Mouse (Mus musculus): ENCODE measurements around the gene Six5.

- TF ChIP-seq CTCF (IDR thresholded peaks at IDR 0.05; ENCODE audit: insufficient read depth, low read length) (no peak), POLR2A (IDR thresholded peaks at IDR 0.05; ENCODE audit: borderline replicate concordance, extremely low read depth, low read depth, low read length) (no peak)
Observed at GRCm38 (mm10) chr7:19048006-19048527, 46.3 kb upstream of the Six5 start.

All from lung, adult 2 months (tissue).